Mouse (Mus musculus) spleen, postnatal 4 days (tissue): ENCODE measurements around the gene Rab14.

Experiments used
- DNase-seq, 2 experiments: peaks; one replicate each; pipeline ENCODE4 v3.0.0; 2022; ENCODE audit warnings: low spot score in 2 of 2

Gene Rab14

GRCm38 (mm10) chr2:35153844-35154554, 46.9 kb downstream of the Rab14 start:
- no peak for DNase-seq

GRCm38 (mm10) chr2:35153179-35153578, 47.7 kb downstream of the Rab14 start:
- DNase-seq, result no peak

GRCm38 (mm10) chr2:35151303-35151882, 49.5 kb downstream of the Rab14 start:
- no peak for DNase-seq

GRCm38 (mm10) chr2:35148806-35149205, 52.1 kb downstream of the Rab14 start:
- no peak for DNase-seq

- DNase-seq, result no peak
Observed at GRCm38 (mm10) chr2:35141673-35142072, 59.2 kb downstream of the Rab14 start.

- DNase-seq, result no peak
Observed at GRCm38 (mm10) chr2:35138576-35138975, 62.3 kb downstream of the Rab14 start.

- DNase-seq, result no peak
Observed at GRCm38 (mm10) chr2:35133891-35134290, 67.0 kb downstream of the Rab14 start.

- no peak for DNase-seq
Observed at GRCm38 (mm10) chr2:35132662-35133055, 68.3 kb downstream of the Rab14 start.

GRCm38 (mm10) chr2:35131991-35132661, 68.8 kb downstream of the Rab14 start:
- DNase-seq, result peak; percentile 88 to 92

GRCm38 (mm10) chr2:35131491-35131890, 69.4 kb downstream of the Rab14 start:
- no peak for DNase-seq
